Mouse (Mus musculus): Measurements from ENCODE around the gene Chil1.

DNA sequence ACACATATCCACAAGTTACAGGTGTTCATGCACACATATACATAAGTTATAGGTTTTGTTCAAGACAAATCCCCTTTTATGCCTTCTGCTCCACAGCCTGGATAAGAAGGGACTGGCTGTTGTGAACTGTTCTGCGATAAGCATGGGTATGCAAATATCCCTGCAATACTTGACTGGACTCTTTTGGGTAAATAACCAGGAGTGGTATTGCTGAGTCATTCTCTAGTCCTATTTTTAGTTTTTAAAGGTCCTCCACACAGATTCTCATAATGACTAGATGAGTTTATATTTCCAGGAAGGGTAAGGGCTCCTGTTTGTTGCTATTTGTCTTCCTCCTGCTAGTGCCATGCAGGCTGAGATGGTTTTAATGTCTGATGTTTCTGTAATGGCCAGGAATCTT lies 39.2 kb downstream of the Chil1 start:
- no peak for TF ChIP-seq CTCF (IDR thresholded peaks at IDR 0.05; ENCODE audit: low read depth, low read length)
- no peak for TF ChIP-seq POLR2A (IDR thresholded peaks at IDR 0.05; ENCODE audit: extremely low read depth, insufficient read depth, low read length)

All from liver, adult 2 months (tissue).